Mouse (Mus musculus) limb, embryonic 11.5 days (tissue): ENCODE measurements at regions not wholly inside any gene's neighbourhood (a gene's known extent, or its start where the extent isn't known, plus 50 kb on each side); places are given as distances from the start of the nearest gene placed in this dataset.

Experiments used
- ATAC-seq: fragments of 200-750 bp; cut with Nextera tagmentation; 2 replicates; pipeline ENCODE4 v1.8.0; 2017; ENCODE audit warnings: low read depth; ENCODE audit not compliant: insufficient number of reproducible peaks, low FRiP score, low TSS enrichment
- DNase-seq: peaks from one replicate; pipeline ENCODE4 v3.0.0-alpha.2; 2015; ENCODE audit warnings: low spot score
- H3K27ac ChIP-seq: fragments of 300-500 bp; sonication (generic); replicated peaks from 2 replicates; pipeline ENCODE4 v1.5.1; 2014; ENCODE audit warnings: low read depth, mild to moderate bottlenecking, low read length
- H3K27me3 ChIP-seq: fragments of 300-500 bp; sonication (generic); 2 replicates; pipeline ENCODE4 v1.6.1; 2014; ENCODE audit warnings: mild to moderate bottlenecking, low read length, mixed read lengths; ENCODE audit not compliant: control insufficient read depth, insufficient read depth
- H3K36me3 ChIP-seq: fragments of 300-500 bp; sonication (generic); 2 replicates; pipeline ENCODE4 v1.6.1; 2014; ENCODE audit warnings: mild to moderate bottlenecking, low read length, moderate library complexity, mixed read lengths; ENCODE audit not compliant: control insufficient read depth, insufficient read depth
- H3K4me1 ChIP-seq: fragments of 300-500 bp; sonication (generic); 2 replicates; pipeline ENCODE4 v1.6.1; 2014; ENCODE audit warnings: low read length, mixed read lengths; ENCODE audit not compliant: control insufficient read depth, insufficient read depth
- H3K4me2 ChIP-seq: fragments of 300-500 bp; sonication (generic); 2 replicates; pipeline ENCODE4 v1.6.1; 2014; ENCODE audit warnings: low read depth, mild to moderate bottlenecking, moderate library complexity; ENCODE audit not compliant: severe bottlenecking
- H3K4me3 ChIP-seq: fragments of 300-500 bp; sonication (generic); 2 replicates; pipeline ENCODE4 v1.5.1; 2014; ENCODE audit warnings: low read depth, low read length
- H3K9ac ChIP-seq: fragments of 300-500 bp; sonication (generic); 2 replicates; pipeline ENCODE4 v1.6.1; 2014; ENCODE audit warnings: mild to moderate bottlenecking, low read length
- H3K9me3 ChIP-seq: fragments of 300-500 bp; sonication (generic); 2 replicates; pipeline ENCODE4 v1.6.1; 2016; ENCODE audit warnings: low read length; ENCODE audit not compliant: control insufficient read depth
- WGBS: fragments of 180-500 bp; shearing (Covaris S2); extraction: QIAGEN DNeasy Blood & Tissue Kit; methylation state at CpG from one replicate; pipeline ENCODE4 v1.1.7; 2014; 5-methylcytosine and 5-hydroxymethylcytosine counted together

DNA sequence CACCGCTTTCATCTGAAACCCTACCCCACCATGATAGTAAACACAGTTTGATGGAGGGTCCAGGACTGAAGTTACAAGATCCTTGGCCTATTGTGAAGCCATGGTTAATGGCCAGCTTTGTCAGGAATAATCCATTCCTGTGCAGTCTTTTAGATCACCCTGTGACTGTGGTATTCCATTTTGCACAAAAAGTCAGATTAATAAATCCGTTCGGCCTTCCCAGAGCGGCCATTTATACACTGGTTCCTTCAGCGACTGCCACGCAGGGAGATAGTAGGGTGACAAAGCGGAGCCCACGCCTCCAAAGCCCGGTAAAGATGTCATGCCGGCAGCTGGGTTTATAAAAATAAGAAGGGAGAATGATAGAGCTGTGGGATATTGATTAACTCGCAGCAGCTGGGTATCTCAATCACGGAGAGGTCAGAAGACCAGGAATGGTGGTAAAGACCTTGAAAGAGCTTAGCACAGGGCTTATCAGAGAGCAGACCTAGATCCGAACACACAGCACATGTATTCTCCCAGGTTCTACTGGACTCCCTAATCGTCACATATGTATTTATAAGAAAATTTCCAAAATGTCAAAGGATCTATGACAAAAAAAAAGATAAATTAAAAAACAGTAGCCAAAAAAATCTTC lies 440.5 kb downstream of the Efnb2 start:
- WGBS = 86% methylated on average over 14 of the region's 14 CpGs
- Histone ChIP-seq H3K9ac (no peak overlapping the region), H3K27ac (no peak overlapping the region), H3K27me3 (no peaks in the 10 kb centered on the region), H3K4me2 (no peak overlapping the region), H3K36me3 (no peaks in the 10 kb centered on the region), H3K4me1 (peaks cover 2% of the 10 kb centered on the region; the same call in 1 of the 2 replicates), H3K4me3 (no peak overlapping the region), H3K9me3 (no peaks in the 10 kb centered on the region)
- DNase-seq (no peak), ATAC-seq (no peak)

GRCm38 (mm10) chr8:8219701-8220394 lies 441.2 kb downstream of the Efnb2 start:
- no peak for DNase-seq
- no peak overlapping the region for H3K9ac ChIP-seq
- H3K27ac ChIP-seq = no peak overlapping the region
- no peak overlapping the region for H3K4me2 ChIP-seq
- H3K4me3 ChIP-seq = no peak overlapping the region
- 75% methylated on average over 12 of the region's 12 CpGs for WGBS
- H3K27me3 ChIP-seq = no peaks in the 10 kb centered on the region
- H3K9me3 ChIP-seq = no peaks in the 10 kb centered on the region
- H3K36me3 ChIP-seq = no peaks in the 10 kb centered on the region
- no peak for ATAC-seq
- peaks cover 2% of the 10 kb centered on the region; the same call in 1 of the 2 replicates for H3K4me1 ChIP-seq

DNA sequence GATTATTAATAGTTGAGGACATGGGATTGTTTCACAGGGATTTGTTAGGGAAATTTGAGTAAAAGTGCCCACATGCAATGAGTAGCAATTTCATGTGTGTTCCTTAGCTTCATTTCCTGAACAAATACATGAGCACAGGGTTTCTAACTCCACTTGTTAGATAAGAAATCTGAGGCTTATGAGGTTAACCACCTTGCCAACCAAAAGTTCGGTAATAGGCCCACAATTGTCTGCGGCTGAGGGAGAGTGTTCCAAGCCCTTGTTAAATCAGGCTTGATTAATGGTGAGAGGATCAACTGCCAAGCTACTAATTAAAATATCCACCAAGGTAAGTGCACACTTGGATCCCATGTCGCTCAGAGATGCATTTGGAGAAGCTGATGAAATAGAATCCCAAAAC lies 468.0 kb downstream of the Efnb2 start:
- WGBS = 80% methylated on average over 3 of the region's 3 CpGs
- Histone ChIP-seq H3K9ac (no peak overlapping the region), H3K9me3 (no peaks in the 10 kb centered on the region), H3K36me3 (no peaks in the 10 kb centered on the region), H3K4me3 (no peak overlapping the region), H3K27ac (no peak overlapping the region), H3K27me3 (no peaks in the 10 kb centered on the region), H3K4me2 (no peak overlapping the region), H3K4me1 (no peaks in the 10 kb centered on the region)
- DNase-seq = no peak
- no peak for ATAC-seq

DNA sequence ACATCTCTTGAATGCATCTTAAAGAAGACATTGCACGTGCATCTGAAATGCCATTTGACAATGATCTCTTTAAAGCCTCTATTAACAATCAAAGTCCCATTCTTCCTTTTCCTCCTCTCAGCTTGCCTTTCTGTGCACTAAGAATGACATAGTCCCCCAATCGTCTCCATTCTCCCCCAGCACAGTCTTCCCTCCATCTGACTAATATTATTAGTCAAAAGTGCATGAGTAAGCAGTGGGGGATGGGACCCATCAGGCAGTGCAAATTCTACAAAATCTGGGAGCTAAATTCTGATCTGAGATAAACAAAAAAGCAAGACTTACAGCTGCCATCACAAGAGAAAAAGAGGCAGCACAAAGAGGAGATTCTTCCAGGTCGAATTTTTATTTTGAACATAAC lies 475.0 kb downstream of the Efnb2 start:
- 67% methylated on average over 3 of the region's 3 CpGs for WGBS
- no peaks in the 10 kb centered on the region for H3K36me3 ChIP-seq
- H3K4me1 ChIP-seq = no peaks in the 10 kb centered on the region
- DNase-seq (no peak), ATAC-seq (no peak)
- H3K9ac ChIP-seq = no peak overlapping the region
- no peaks in the 10 kb centered on the region for H3K27me3 ChIP-seq
- H3K4me3 ChIP-seq = no peak overlapping the region
- H3K4me2 ChIP-seq = no peak overlapping the region
- no peak overlapping the region for H3K27ac ChIP-seq
- no peaks in the 10 kb centered on the region for H3K9me3 ChIP-seq

GRCm38 (mm10) chr8:8183233-8183622 lies 477.8 kb downstream of the Efnb2 start:
- ATAC-seq = no peak
- Histone ChIP-seq H3K9ac (no peak overlapping the region), H3K27me3 (no peaks in the 10 kb centered on the region), H3K4me3 (no peak overlapping the region), H3K4me1 (no peaks in the 10 kb centered on the region), H3K4me2 (no peak overlapping the region), H3K36me3 (no peaks in the 10 kb centered on the region), H3K27ac (no peak overlapping the region), H3K9me3 (no peaks in the 10 kb centered on the region)
- no peak for DNase-seq
- 72% methylated on average over 6 of the region's 6 CpGs for WGBS

GRCm38 (mm10) chr8:8182616-8183232 lies 478.3 kb downstream of the Efnb2 start:
- DNase-seq = no peak
- WGBS = 61% methylated on average over 4 of the region's 4 CpGs
- H3K9me3 ChIP-seq = no peaks in the 10 kb centered on the region

DNA sequence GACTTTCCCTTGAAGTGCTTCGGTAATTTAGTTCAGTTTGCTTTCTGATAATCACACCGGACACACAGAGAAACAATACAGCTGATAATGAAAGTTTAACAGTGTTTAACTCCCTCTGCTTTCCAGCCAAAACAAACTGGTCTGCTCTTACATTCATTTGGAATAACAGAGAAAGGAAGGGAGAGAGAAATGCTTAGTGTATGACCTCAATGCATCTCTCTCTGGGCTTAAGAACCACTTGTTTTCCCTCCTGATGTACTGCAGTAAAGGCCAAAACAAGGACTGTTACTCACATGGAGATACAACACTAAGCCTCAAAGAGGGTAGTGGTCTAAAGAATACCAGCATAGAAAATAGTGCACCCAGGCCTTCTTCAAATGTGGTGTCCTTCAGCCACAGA lies 478.9 kb downstream of the Efnb2 start:
- Histone ChIP-seq H3K36me3 (no peaks in the 10 kb centered on the region), H3K27ac (no peak overlapping the region), H3K4me2 (no peak overlapping the region), H3K4me3 (no peak overlapping the region), H3K27me3 (no peaks in the 10 kb centered on the region), H3K4me1 (no peaks in the 10 kb centered on the region), H3K9me3 (no peaks in the 10 kb centered on the region), H3K9ac (no peak overlapping the region)
- ATAC-seq (no peak), DNase-seq (no peak)
- WGBS = 89% methylated on average over 2 of the region's 2 CpGs

More at GRCm38 (mm10) chr8:8182616-8183232, 478.3 kb downstream of the Efnb2 start:
- no peaks in the 10 kb centered on the region for H3K4me1 ChIP-seq
- ATAC-seq = no peak
- no peaks in the 10 kb centered on the region for H3K36me3 ChIP-seq
- no peaks in the 10 kb centered on the region for H3K27me3 ChIP-seq
- no peak overlapping the region for H3K4me3 ChIP-seq
- no peak overlapping the region for H3K4me2 ChIP-seq
- no peak overlapping the region for H3K27ac ChIP-seq
- H3K9ac ChIP-seq = no peak overlapping the region

DNA sequence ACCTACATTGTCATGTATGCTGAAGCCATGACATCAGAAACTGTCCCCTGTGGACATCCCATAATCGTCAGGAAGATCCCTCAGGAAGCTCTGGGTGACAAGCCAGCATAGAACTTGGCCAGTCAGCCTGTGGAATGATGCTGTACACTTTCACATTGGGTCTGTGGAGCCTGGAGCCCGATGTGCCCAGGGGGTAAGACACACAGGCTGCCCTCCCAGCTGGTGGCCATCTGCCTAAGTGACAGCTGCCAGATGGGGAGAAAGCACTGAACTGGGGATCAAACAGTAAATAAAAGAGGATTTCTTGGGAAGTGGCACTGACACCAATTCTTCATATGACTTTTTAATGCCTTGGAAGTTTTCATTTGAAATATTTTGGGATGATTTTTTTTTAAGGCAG lies 486.8 kb downstream of the Efnb2 start:
- Histone ChIP-seq H3K4me1 (no peaks in the 10 kb centered on the region), H3K4me3 (no peak overlapping the region), H3K9ac (no peak overlapping the region), H3K4me2 (no peak overlapping the region), H3K9me3 (no peaks in the 10 kb centered on the region), H3K36me3 (no peaks in the 10 kb centered on the region), H3K27ac (no peak overlapping the region), H3K27me3 (no peaks in the 10 kb centered on the region)
- 63% methylated on average over 2 of the region's 2 CpGs for WGBS
- DNase-seq (no peak), ATAC-seq (no peak)
